Mouse (Mus musculus) liver, postnatal 0 days (tissue): Measurements from ENCODE around the gene Dtd2. TPM values are rescaled to one million over a fixed set of nuclear protein-coding genes. Genes with fewer than 3 reads are reported as not detected.

Source experiments
- ATAC-seq: fragments of 200-750 bp; cut with Nextera tagmentation; 2 replicates; pipeline ENCODE4 v1.8.0; 2017; ENCODE audit warnings: mild to moderate bottlenecking, moderate library complexity
- DNase-seq: peaks from one replicate; pipeline ENCODE4 v3.0.0-alpha.2; 2016
- H3K27ac ChIP-seq: fragments of 300-500 bp; sonication (generic); 2 replicates; pipeline ENCODE4 v1.5.1; 2014; ENCODE audit warnings: antibody characterized with exemption, moderate library complexity, mild to moderate bottlenecking, low read depth
- H3K27me3 ChIP-seq: fragments of 300-500 bp; sonication (generic); 2 replicates; pipeline ENCODE4 v1.6.1; 2014; ENCODE audit warnings: low read length, control low read depth, mixed read lengths; ENCODE audit not compliant: insufficient read depth
- H3K36me3 ChIP-seq: fragments of 300-500 bp; sonication (generic); replicated peaks from 2 replicates; pipeline ENCODE4 v1.6.1; 2014; ENCODE audit warnings: mild to moderate bottlenecking, control low read depth, low read length, moderate library complexity, mixed read lengths; ENCODE audit not compliant: insufficient read depth
- H3K4me1 ChIP-seq: fragments of 300-500 bp; sonication (generic); 2 replicates; pipeline ENCODE4 v1.6.1; 2014; ENCODE audit warnings: antibody characterized with exemption, mild to moderate bottlenecking, control low read depth; ENCODE audit not compliant: insufficient read depth
- H3K4me2 ChIP-seq: fragments of 300-500 bp; sonication (generic); 2 replicates; pipeline ENCODE4 v1.6.1; 2014; ENCODE audit warnings: low read depth, mild to moderate bottlenecking, low read length, moderate library complexity, mixed read lengths
- H3K4me3 ChIP-seq: fragments of 300-500 bp; sonication (generic); 2 replicates; pipeline ENCODE4 v1.5.1; 2014; ENCODE audit warnings: low read depth, low read length
- H3K9ac ChIP-seq: fragments of 300-500 bp; sonication (generic); replicated peaks from 2 replicates; pipeline ENCODE4 v1.6.1; 2014; ENCODE audit warnings: mild to moderate bottlenecking, moderate library complexity
- H3K9me3 ChIP-seq: fragments of 300-500 bp; sonication (generic); 2 replicates; pipeline ENCODE4 v1.6.1; 2016; ENCODE audit warnings: mild to moderate bottlenecking, control low read depth, low read length, mixed read lengths
- CTCF ChIP-seq: sonication (generic); IDR thresholded peaks from 2 replicates; pipeline ENCODE4 v1.5.1; 2016; ENCODE audit warnings: antibody characterized with exemption, low read depth
- EP300 ChIP-seq: IDR thresholded peaks from 2 replicates; pipeline ENCODE4 v1.6.1; 2016; ENCODE audit warnings: antibody characterized with exemption, low read depth, mild to moderate bottlenecking
- WGBS: fragments of 180-500 bp; shearing (Covaris S2); extraction: QIAGEN DNeasy Blood & Tissue Kit; methylation state at CpG from one replicate; pipeline ENCODE4 v1.1.7; 2014; ENCODE audit not compliant: insufficient replicate concordance; 5-methylcytosine and 5-hydroxymethylcytosine counted together
- polyA plus RNA-seq: library from polyadenylated mRNA; unstranded; fragments of >200 nt; fragmentation: Nextera tagmentation; extraction: Ambion mirVana; gene quantifications from 2 replicates; pipeline ENCODE4 v1.2.1, GENCODE M21; 2015

The Dtd2 gene
- polyA plus RNA-seq, 1 experiment from 2014 or later, result 19.7 TPM

- Histone ChIP-seq H3K27me3 (no peaks in the 10 kb centered on the region), H3K4me3 (no peak overlapping the region), H3K27ac (no peak overlapping the region), H3K4me1 (0 out of 2 replicates have a peak, but pooled peaks cover 4% of the 10 kb centered on the region), H3K36me3 (no peaks in the 10 kb centered on the region), H3K9me3 (0 out of 2 replicates have a peak, but pooled peaks cover 2% of the 10 kb centered on the region), H3K9ac (no peak overlapping the region), H3K4me2 (no peak overlapping the region)
- DNase-seq (no peak), ATAC-seq (no peak)
- 96% methylated on average over 1 of the region's 1 CpGs for WGBS
- no peak for TF ChIP-seq EP300
- TF ChIP-seq CTCF, result no peak
These were observed 31.9 kb downstream of the Dtd2 start for GRCm38 (mm10) chr12:51974381-51974780.

- no peak overlapping the region for H3K4me2 ChIP-seq
- H3K27ac ChIP-seq, result no peak overlapping the region
- 0 out of 2 replicates have a peak, but pooled peaks cover 11% of the 10 kb centered on the region for H3K4me1 ChIP-seq
- H3K27me3 ChIP-seq, result no peaks in the 10 kb centered on the region
- no peak overlapping the region for H3K9ac ChIP-seq
- ATAC-seq, result no peak
- no peak for DNase-seq
- 90% methylated on average over 5 of the region's 5 CpGs for WGBS
- H3K4me3 ChIP-seq, result no peak overlapping the region
- 0 out of 2 replicates have a peak, but pooled peaks cover 2% of the 10 kb centered on the region for H3K9me3 ChIP-seq
- no peaks in the 10 kb centered on the region for H3K36me3 ChIP-seq
- TF ChIP-seq CTCF, result peak; percentile 49
- no peak for TF ChIP-seq EP300
These were observed 33.8 kb downstream of the Dtd2 start for GRCm38 (mm10) chr12:51972269-51973065.

- DNase-seq, result peak; percentile 94
- peak; percentile 99 for ATAC-seq
- 0 out of 2 replicates have a peak, but pooled peaks cover 2% of the 10 kb centered on the region for H3K9me3 ChIP-seq
- under 1% methylated on average over 47 of the region's 53 CpGs for WGBS
- peak within 1 kb of the TSS; percentile 93 for H3K4me3 ChIP-seq
- H3K27me3 ChIP-seq, result no peaks in the 10 kb centered on the region
- TF ChIP-seq EP300, result no peak
- TF ChIP-seq CTCF, result no peak; the same call in 1 of the 2 replicates
- peak within 1 kb of the TSS; percentile 74 for H3K4me2 ChIP-seq
- H3K27ac ChIP-seq, result peak within 1 kb of the TSS; percentile 96
- 0 out of 2 replicates have a peak, but pooled peaks cover 11% of the 10 kb centered on the region for H3K4me1 ChIP-seq
- no peaks in the 10 kb centered on the region for H3K36me3 ChIP-seq
- H3K9ac ChIP-seq, result peak within 1 kb of the TSS; percentile 91
These were observed 35.1 kb downstream of the Dtd2 start, which contains the start of gene Heatr5a for GRCm38 (mm10) chr12:51971070-51971664. Gene Heatr5a (minus strand): TSS chr12:51971321.

GRCm38 (mm10) chr12:51970352-51971069, 35.8 kb downstream of the Dtd2 start:
- no peak for DNase-seq
- Histone ChIP-seq H3K4me1 (0 out of 2 replicates have a peak, but pooled peaks cover 11% of the 10 kb centered on the region), H3K27me3 (no peaks in the 10 kb centered on the region), H3K4me2 (peak overlapping the region; percentile 74), H3K9me3 (0 out of 2 replicates have a peak, but pooled peaks cover 2% of the 10 kb centered on the region), H3K36me3 (no peaks in the 10 kb centered on the region), H3K27ac (peak overlapping the region; percentile 96), H3K9ac (peak overlapping the region; percentile 91), H3K4me3 (peak overlapping the region; percentile 93)
- no peak for TF ChIP-seq EP300
- TF ChIP-seq CTCF, result no peak
- ATAC-seq, result peak; percentile 65
- under 1% methylated on average over 35 of the region's 35 CpGs for WGBS

- H3K4me1 ChIP-seq, result 0 out of 2 replicates have a peak, but pooled peaks cover 11% of the 10 kb centered on the region
- peak overlapping the region; percentile 74 for H3K4me2 ChIP-seq
- TF ChIP-seq EP300 (no peak), CTCF (no peak)
- no peaks in the 10 kb centered on the region for H3K36me3 ChIP-seq
- peak overlapping the region; percentile 91; the same call in 1 of the 2 replicates for H3K9ac ChIP-seq
- H3K27me3 ChIP-seq, result no peaks in the 10 kb centered on the region
- 15% methylated on average over 7 of the region's 7 CpGs for WGBS
- DNase-seq, result no peak
- no peak overlapping the region for H3K27ac ChIP-seq
- ATAC-seq, result no peak
- peak overlapping the region; percentile 93 for H3K4me3 ChIP-seq
- 0 out of 2 replicates have a peak, but pooled peaks cover 2% of the 10 kb centered on the region for H3K9me3 ChIP-seq
These were observed 36.4 kb downstream of the Dtd2 start for GRCm38 (mm10) chr12:51969876-51970275.
